Mouse (Mus musculus) layer of hippocampus, adult 9-11 months (tissue): ENCODE results near the gene Zfp808.
"Not testable (repeated sequence)": the region's sequence is repeated elsewhere in the genome, so short reads cannot be mapped to it uniquely, and the experiment has no call there.

ENCODE experiments used
- DNase-seq: peaks from one replicate; pipeline ENCODE4 v3.0.0; 2022

The Zfp808 gene

GRCm38 (mm10) chr13:62129432-62130171 lies at the start of gene Zfp808:
TSS of gene Zfp808 (plus strand) at chr13:62129886.
- DNase-seq, result peak; percentile 47

GRCm38 (mm10) chr13:62098786-62099185 lies 30.9 kb upstream of the Zfp808 start:
- DNase-seq, result not testable (repeated sequence)

- not testable (repeated sequence) for DNase-seq
Observed at GRCm38 (mm10) chr13:62099454-62099853, 30.2 kb upstream of the Zfp808 start.

GRCm38 (mm10) chr13:62102368-62102767 lies 27.3 kb upstream of the Zfp808 start:
- not testable (repeated sequence) for DNase-seq

- DNase-seq, result not testable (repeated sequence)
Observed at GRCm38 (mm10) chr13:62115861-62116260, 13.8 kb upstream of the Zfp808 start.

GRCm38 (mm10) chr13:62121578-62121977 lies 8.1 kb upstream of the Zfp808 start:
- DNase-seq, result not testable (repeated sequence)

- not testable (repeated sequence) for DNase-seq
Observed at GRCm38 (mm10) chr13:62181835-62182755, 52.4 kb downstream of the Zfp808 start.

- no peak for DNase-seq
Observed at GRCm38 (mm10) chr13:62245264-62245663, 115.6 kb downstream of the Zfp808 start.

GRCm38 (mm10) chr13:62255226-62255625 lies 125.5 kb downstream of the Zfp808 start:
- DNase-seq, result not testable (repeated sequence)

GRCm38 (mm10) chr13:62263392-62263791 lies 133.7 kb downstream of the Zfp808 start:
- no peak for DNase-seq
